13 mouse cellular contexts compared by ENCODE assay signal in genomic region chr7:5101066-5101663, GRCm38 (mm10). TPM values are rescaled to one million over a fixed set of nuclear protein-coding genes. Genes with fewer than 3 reads are reported as not detected.
A peak's percentile ranks its signal among the peaks of the same experiment; 100 is the strongest.
DNase-seq lines count a peak whose midpoint lies in the region; ATAC-seq and TF ChIP-seq lines count a peak whose summit lies in the region.
"Had no signal": no experiment of that assay in that cellular context is flagged by ENCODE, and none has a peak within 500 bp of the region (broad histone marks: within the 10 kb centered on the region; RNA-seq: fewer than 3 reads in every experiment).

No protein-coding gene starts in this region.

- 0 out of 2 replicates have a peak, but pooled peaks have one; percentile 41 for ATAC-seq in heart, embryonic 15.5 days (replicated peaks; ENCODE audit: insufficient number of reproducible peaks, insufficient read depth, low FRiP score, low read depth)
- ATAC-seq in heart, embryonic 11.5 days (replicated peaks; ENCODE audit: insufficient number of reproducible peaks, low FRiP score, low TSS enrichment): no peak
- 0 out of 2 replicates have a peak, but pooled peaks have one; percentile 11 for ATAC-seq in stomach, embryonic 14.5 days (ENCODE audit: insufficient number of reproducible peaks, insufficient read depth, low FRiP score, low read depth)
- no peak for ATAC-seq in stomach, postnatal 0 days (ENCODE audit: low FRiP score, low TSS enrichment)
- peak; percentile 95 for ATAC-seq in megakaryocyte, adult 5-6 weeks (ENCODE audit: poor library complexity, severe bottlenecking)
- ATAC-seq: forebrain, postnatal 0 days had no signal

- H3K9me3 ChIP-seq in heart, embryonic 15.5 days (replicated peaks): no peaks in the 10 kb centered on the region
- H3K9me3 ChIP-seq in heart, embryonic 11.5 days (replicated peaks; ENCODE audit: control insufficient read depth, low read length): no peaks in the 10 kb centered on the region
- no peaks in the 10 kb centered on the region for H3K9me3 ChIP-seq in stomach, embryonic 14.5 days (ENCODE audit: control insufficient read depth, low read depth, low read length)
- H3K9me3 ChIP-seq in stomach, postnatal 0 days (ENCODE audit: control insufficient read depth, low read length): no peaks in the 10 kb centered on the region

- DNase-seq in stomach, postnatal 0 days (ENCODE audit: low spot score): no peak
- DNase-seq in cerebellum, adult 9-10 months: no peak
- no peak for DNase-seq in thymus, postnatal 4 days
- DNase-seq in gastrocnemius, adult 2 months: no peak
- DNase-seq: forebrain, postnatal 0 days; kidney, adult 18-20 months had no signal

- no peak for TF ChIP-seq EP300 in stomach, postnatal 0 days (optimal IDR thresholded peaks at IDR 0.05)

- H3K4me1 ChIP-seq in heart, embryonic 15.5 days (replicated peaks): no peaks in the 10 kb centered on the region
- no peaks in the 10 kb centered on the region for H3K4me1 ChIP-seq in heart, embryonic 11.5 days (ENCODE audit: control insufficient read depth, insufficient read depth, low read length)
- no peaks in the 10 kb centered on the region for H3K4me1 ChIP-seq in stomach, embryonic 14.5 days (ENCODE audit: control insufficient read depth, insufficient read depth, low read length)
- H3K4me1 ChIP-seq in stomach, postnatal 0 days (replicated peaks; ENCODE audit: control insufficient read depth, insufficient read depth): no peaks in the 10 kb centered on the region

- H3K4me2 ChIP-seq in heart, embryonic 15.5 days: no peak overlapping the region
- no peak overlapping the region for H3K4me2 ChIP-seq in heart, embryonic 11.5 days
- no peak overlapping the region for H3K4me2 ChIP-seq in stomach, embryonic 14.5 days (replicated peaks; ENCODE audit: low read depth, low read length)
- H3K4me2 ChIP-seq in stomach, postnatal 0 days (replicated peaks; ENCODE audit: low read depth): no peak overlapping the region

- intact Hi-C loops in gastrocnemius, adult 2 months (cut with DNase I): no loop called here

- no peaks in the 10 kb centered on the region for H3K27me3 ChIP-seq in heart, embryonic 15.5 days
- H3K27me3 ChIP-seq in heart, embryonic 11.5 days (ENCODE audit: control insufficient read depth, insufficient read depth, low read length): no peaks in the 10 kb centered on the region
- no peaks in the 10 kb centered on the region for H3K27me3 ChIP-seq in stomach, embryonic 14.5 days (ENCODE audit: control insufficient read depth, insufficient read depth, low read length)
- H3K27me3 ChIP-seq in stomach, postnatal 0 days (ENCODE audit: control insufficient read depth, insufficient read depth, low read length): no peaks in the 10 kb centered on the region

- H3K4me3 ChIP-seq in heart, embryonic 15.5 days: no peak overlapping the region
- H3K4me3 ChIP-seq in heart, embryonic 11.5 days (ENCODE audit: low read depth, low read length): no peak overlapping the region
- H3K4me3 ChIP-seq in stomach, embryonic 14.5 days (ENCODE audit: low read depth, low read length): no peak overlapping the region
- H3K4me3 ChIP-seq in stomach, postnatal 0 days (ENCODE audit: low read depth, low read length): no peak overlapping the region
- H3K4me3 ChIP-seq in gastrocnemius, adult 2 months: no peak overlapping the region

- whole genome bisulfite sequencing in heart, embryonic 15.5 days: 78% methylated on average over 10 of the region's 10 CpGs
- WGBS in heart, embryonic 11.5 days (ENCODE audit: insufficient replicate concordance): 81% methylated on average over 10 of the region's 10 CpGs
- 82% methylated on average over 10 of the region's 10 CpGs for WGBS in stomach, embryonic 14.5 days
- WGBS in stomach, postnatal 0 days: 82% methylated on average over 10 of the region's 10 CpGs

- H3K27ac ChIP-seq in heart, embryonic 15.5 days: no peak overlapping the region
- no peak overlapping the region for H3K27ac ChIP-seq in heart, embryonic 11.5 days (ENCODE audit: low read depth, low read length)
- no peak overlapping the region for H3K27ac ChIP-seq in stomach, embryonic 14.5 days (ENCODE audit: low read length)
- H3K27ac ChIP-seq in stomach, postnatal 0 days (replicated peaks): no peak overlapping the region
- no peak overlapping the region for H3K27ac ChIP-seq in gastrocnemius, adult 2 months

- H3K9ac ChIP-seq in heart, embryonic 15.5 days: no peak overlapping the region
- no peak overlapping the region for H3K9ac ChIP-seq in heart, embryonic 11.5 days (ENCODE audit: low read depth, low read length)
- no peak overlapping the region for H3K9ac ChIP-seq in stomach, embryonic 14.5 days (replicated peaks; ENCODE audit: low read depth, low read length)
- no peak overlapping the region for H3K9ac ChIP-seq in stomach, postnatal 0 days (ENCODE audit: low read length)
- H3K9ac ChIP-seq: forebrain, postnatal 0 days had no signal

- TF ChIP-seq CTCF in stomach, postnatal 0 days (IDR thresholded peaks at IDR 0.05; ENCODE audit: low read depth): no peak
- TF ChIP-seq CTCF in gastrocnemius, adult 2 months (IDR thresholded peaks at IDR 0.05): no peak

- peaks cover 28% of the 10 kb centered on the region for H3K36me3 ChIP-seq in heart, embryonic 15.5 days
- H3K36me3 ChIP-seq in heart, embryonic 11.5 days (ENCODE audit: control insufficient read depth, insufficient read depth, low read length): peaks cover 16% of the 10 kb centered on the region
- H3K36me3 ChIP-seq in stomach, embryonic 14.5 days (ENCODE audit: control insufficient read depth, insufficient read depth, low read length): peaks cover 23% of the 10 kb centered on the region
- H3K36me3 ChIP-seq in stomach, postnatal 0 days (ENCODE audit: control insufficient read depth, insufficient read depth, low read length): peaks cover 9% of the 10 kb centered on the region; the same call in 1 of the 2 replicates

RNA-seq across cellular contexts. Expression of gene Rfpl4, which starts 15.6 kb away (rescaled TPM):
- polyA plus RNA-seq in heart, embryonic 15.5 days (2015; fragmentation: Nextera tagmentation; extraction: Ambion mirVana): not detected in 2 replicates
- not detected in 2 replicates for polyA plus RNA-seq in heart, embryonic 11.5 days (2014; fragmentation: Nextera tagmentation; extraction: Ambion mirVana)
- polyA plus RNA-seq in stomach, embryonic 14.5 days (2014; fragmentation: Nextera tagmentation; extraction: Ambion mirVana): not detected in 2 replicates
- not detected in 2 replicates for polyA plus RNA-seq in stomach, postnatal 0 days (2015; fragmentation: Nextera tagmentation; extraction: Ambion mirVana)
- total RNA-seq in megakaryocyte, adult 5-6 weeks (2015): not detected in 2 replicates
- total RNA-seq in megakaryocyte, adult 5-6 weeks (2017): not detected in 2 replicates
- total RNA-seq in gastrocnemius, adult 2 months (2021): not detected
- total RNA-seq: forebrain, postnatal 0 days had no signal
- polyA plus RNA-seq: embryonic facial prominence, embryonic 11.5 days; forebrain, postnatal 0 days; heart, embryonic 14.5 days; neural tube, embryonic 11.5 days had no signal

RNA-seq across cellular contexts. Expression of gene Epn1, which starts 21.1 kb away (rescaled TPM):
- polyA plus RNA-seq in heart, embryonic 15.5 days (2015; fragmentation: Nextera tagmentation; extraction: Ambion mirVana): 43.1 and 57.0 TPM in 2 replicates
- 47.0 and 48.1 TPM in 2 replicates for polyA plus RNA-seq in heart, embryonic 11.5 days (2014; fragmentation: Nextera tagmentation; extraction: Ambion mirVana)
- polyA plus RNA-seq in stomach, embryonic 14.5 days (2014; fragmentation: Nextera tagmentation; extraction: Ambion mirVana): 63.2 and 63.4 TPM in 2 replicates
- 41.0 and 44.5 TPM in 2 replicates for polyA plus RNA-seq in stomach, postnatal 0 days (2015; fragmentation: Nextera tagmentation; extraction: Ambion mirVana)
- 74.6 and 79.4 TPM in 2 replicates for total RNA-seq in megakaryocyte, adult 5-6 weeks (2015)
- 76.4 and 88.9 TPM in 2 replicates for total RNA-seq in megakaryocyte, adult 5-6 weeks (2017)
- total RNA-seq in gastrocnemius, adult 2 months (2021): 100 to 1,000 TPM; 165 to 171 TPM

RNA-seq across cellular contexts. Expression of gene Rasl2-9, which starts 24.6 kb away (rescaled TPM):
- polyA plus RNA-seq in heart, embryonic 15.5 days (2015; fragmentation: Nextera tagmentation; extraction: Ambion mirVana): 1.3 and 1.7 TPM in 2 replicates
- polyA plus RNA-seq in heart, embryonic 11.5 days (2014; fragmentation: Nextera tagmentation; extraction: Ambion mirVana): 1.3 and 1.8 TPM in 2 replicates
- polyA plus RNA-seq in stomach, embryonic 14.5 days (2014; fragmentation: Nextera tagmentation; extraction: Ambion mirVana): 0.25 TPM in 1 of 2 replicates, not detected in the other
- 0.35 and 0.50 TPM in 2 replicates for polyA plus RNA-seq in stomach, postnatal 0 days (2015; fragmentation: Nextera tagmentation; extraction: Ambion mirVana)
- total RNA-seq in megakaryocyte, adult 5-6 weeks (2015): 1.9 and 2.4 TPM in 2 replicates
- 1.2 TPM in 1 of 2 replicates, not detected in the other for total RNA-seq in megakaryocyte, adult 5-6 weeks (2017)
- total RNA-seq in gastrocnemius, adult 2 months (2021): 1 to 10 TPM; 1.4 to 2.9 TPM
- polyA plus RNA-seq: neural tube, embryonic 11.5 days had no signal

RNA-seq across cellular contexts. Expression of gene U2af2, which starts 39.2 kb away (rescaled TPM):
- polyA plus RNA-seq in heart, embryonic 15.5 days (2015; fragmentation: Nextera tagmentation; extraction: Ambion mirVana): 63.0 and 78.8 TPM in 2 replicates
- 84.0 and 85.5 TPM in 2 replicates for polyA plus RNA-seq in heart, embryonic 11.5 days (2014; fragmentation: Nextera tagmentation; extraction: Ambion mirVana)
- 106 and 119 TPM in 2 replicates for polyA plus RNA-seq in stomach, embryonic 14.5 days (2014; fragmentation: Nextera tagmentation; extraction: Ambion mirVana)
- polyA plus RNA-seq in stomach, postnatal 0 days (2015; fragmentation: Nextera tagmentation; extraction: Ambion mirVana): 49.2 and 50.1 TPM in 2 replicates
- total RNA-seq in megakaryocyte, adult 5-6 weeks (2015): 68.6 and 71.0 TPM in 2 replicates
- total RNA-seq in megakaryocyte, adult 5-6 weeks (2017): 153 and 170 TPM in 2 replicates
- total RNA-seq in gastrocnemius, adult 2 months (2021): 10 to 100 TPM; 50.0 to 51.0 TPM

RNA-seq across cellular contexts. Expression of gene Vmn1r55, which starts 48.3 kb away (rescaled TPM):
- polyA plus RNA-seq in heart, embryonic 15.5 days (2015; fragmentation: Nextera tagmentation; extraction: Ambion mirVana): not detected in 2 replicates
- polyA plus RNA-seq in heart, embryonic 11.5 days (2014; fragmentation: Nextera tagmentation; extraction: Ambion mirVana): not detected in 2 replicates
- polyA plus RNA-seq in stomach, embryonic 14.5 days (2014; fragmentation: Nextera tagmentation; extraction: Ambion mirVana): not detected in 2 replicates
- polyA plus RNA-seq in stomach, postnatal 0 days (2015; fragmentation: Nextera tagmentation; extraction: Ambion mirVana): 0.01 TPM in 1 of 2 replicates, not detected in the other
- total RNA-seq in megakaryocyte, adult 5-6 weeks (2015): not detected in 2 replicates
- total RNA-seq in megakaryocyte, adult 5-6 weeks (2017): not detected in 2 replicates
- total RNA-seq in gastrocnemius, adult 2 months (2021): not detected
- total RNA-seq: forebrain, postnatal 0 days had no signal
- polyA plus RNA-seq: forebrain, postnatal 0 days; neural tube, embryonic 11.5 days had no signal

Comparison
In these comparisons a context has a peak if more than half of its experiments do, and no peak if none do; other contexts are left out.
1. ATAC-seq: peak in heart, embryonic 15.5 days (single experiment), stomach, embryonic 14.5 days (single experiment) and megakaryocyte, adult 5-6 weeks (single experiment); none in heart, embryonic 11.5 days (single experiment) and stomach, postnatal 0 days (single experiment).